Mouse (Mus musculus) thymus, postnatal 14 days (tissue): ENCODE data around the gene Fam83b.

Experiments used
- DNase-seq: peaks from one replicate; pipeline ENCODE4 v3.0.0; 2021

Gene Fam83b

GRCm38 (mm10) chr9:76566515-76567280 is at the start of gene Fam83b:
TSS of gene Fam83b (minus strand) at chr9:76567116.
- peak; percentile 43 for DNase-seq

DNA sequence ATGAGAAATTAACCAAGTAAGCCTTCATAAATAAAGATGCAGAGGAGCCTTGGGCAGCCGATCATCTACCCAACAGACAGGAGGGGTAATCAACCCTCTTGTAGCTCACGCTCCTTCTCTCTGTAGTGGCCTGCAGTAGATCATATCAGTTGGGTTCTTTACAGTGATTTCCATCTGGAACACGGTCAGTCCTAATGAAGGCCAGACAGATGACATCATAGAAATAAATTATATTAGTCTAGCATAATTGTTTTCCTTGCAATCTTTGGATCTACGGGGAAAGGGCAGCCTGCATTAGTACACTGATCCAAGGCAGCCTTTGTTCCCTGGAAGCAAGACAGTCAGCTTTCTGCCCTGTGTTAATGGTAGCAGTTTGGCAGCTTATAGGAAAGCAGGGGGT is 47.2 kb upstream of the Fam83b start:
- DNase-seq, result no peak

- no peak for DNase-seq
Observed at GRCm38 (mm10) chr9:76603744-76604143, 36.8 kb upstream of the Fam83b start.

DNA sequence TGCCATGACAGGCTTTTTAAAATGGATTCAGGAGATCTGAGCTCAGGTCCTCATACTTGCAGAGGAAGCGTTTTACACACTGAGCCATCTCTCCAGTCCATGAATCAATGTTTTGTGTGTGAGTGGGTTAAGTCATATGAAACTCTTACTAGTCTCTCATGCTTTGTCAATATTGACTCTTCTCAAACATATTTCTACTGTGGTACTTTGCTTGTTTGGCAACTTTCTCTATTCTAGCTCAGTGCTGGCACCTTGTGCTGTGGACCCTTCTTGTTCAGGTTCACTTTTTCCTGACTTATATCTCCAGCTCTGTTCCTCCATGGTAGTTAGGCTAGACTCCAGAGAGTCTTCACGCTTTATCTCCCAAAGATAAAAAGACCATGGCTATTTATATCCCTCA is 36.0 kb upstream of the Fam83b start:
- no peak for DNase-seq

- no peak for DNase-seq
Observed at GRCm38 (mm10) chr9:76597395-76597794, 30.5 kb upstream of the Fam83b start.

DNA sequence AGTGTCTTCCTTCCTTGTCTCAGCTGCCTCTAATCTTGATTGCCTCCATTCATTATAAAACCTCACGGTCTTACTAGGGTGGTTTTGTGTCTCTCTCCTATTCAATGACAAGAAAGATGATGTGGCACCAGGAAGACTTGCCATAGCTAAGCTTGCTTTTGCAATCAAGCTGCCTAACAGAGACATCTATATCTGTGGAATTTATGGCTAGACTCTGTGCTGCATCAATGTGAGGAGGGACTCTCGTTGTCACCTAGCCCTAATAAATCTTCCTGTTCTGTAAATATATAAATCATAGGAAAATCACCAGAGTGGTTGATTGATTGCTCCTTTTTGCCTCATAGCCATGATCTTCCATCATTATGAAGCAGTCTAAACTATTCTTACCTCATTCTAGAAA is 26.9 kb upstream of the Fam83b start:
- no peak for DNase-seq

DNA sequence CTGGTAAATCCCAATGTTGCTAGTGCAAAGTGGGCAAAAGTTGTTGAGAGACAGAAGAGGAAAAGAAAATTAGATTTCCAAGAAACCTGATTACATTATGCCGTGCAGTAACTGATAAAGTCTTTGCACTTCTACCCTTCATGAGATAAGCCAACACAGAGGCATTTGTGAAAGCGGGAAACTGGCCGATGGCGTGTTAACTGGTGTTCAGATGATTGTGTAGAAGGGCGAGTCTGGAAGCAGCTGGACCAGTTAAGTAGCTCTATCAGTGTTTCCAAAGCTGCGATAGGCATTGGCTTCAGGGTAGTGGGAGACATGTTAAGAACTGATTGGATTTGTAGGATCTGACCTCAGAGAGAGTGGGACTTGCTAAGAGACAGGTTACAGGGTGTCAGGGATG is 17.0 kb upstream of the Fam83b start:
- DNase-seq, result no peak

DNA sequence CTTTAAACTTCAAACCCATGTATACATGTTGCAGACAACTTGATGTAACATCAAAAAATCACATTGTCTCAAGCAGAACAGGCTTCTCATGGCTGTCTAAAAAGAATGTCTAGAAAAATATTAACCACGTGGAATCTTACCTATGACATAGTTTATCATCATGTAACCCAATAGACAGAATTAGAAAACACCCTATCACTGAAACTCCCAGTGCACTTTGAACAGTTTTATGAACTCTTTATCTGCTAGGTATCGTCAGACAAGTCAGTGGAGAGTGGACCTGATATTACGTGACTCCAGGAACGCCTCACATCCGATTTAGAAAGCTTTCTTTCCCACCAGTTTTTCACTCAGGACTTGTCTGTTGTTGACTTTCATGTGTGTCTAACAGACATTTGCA is 15.1 kb upstream of the Fam83b start:
- DNase-seq, result no peak

GRCm38 (mm10) chr9:76567281-76567655 is 352 bp upstream of the Fam83b start:
- DNase-seq, result no peak

- no peak for DNase-seq
Observed at GRCm38 (mm10) chr9:76565656-76566055, 1.3 kb downstream of the Fam83b start.

DNA sequence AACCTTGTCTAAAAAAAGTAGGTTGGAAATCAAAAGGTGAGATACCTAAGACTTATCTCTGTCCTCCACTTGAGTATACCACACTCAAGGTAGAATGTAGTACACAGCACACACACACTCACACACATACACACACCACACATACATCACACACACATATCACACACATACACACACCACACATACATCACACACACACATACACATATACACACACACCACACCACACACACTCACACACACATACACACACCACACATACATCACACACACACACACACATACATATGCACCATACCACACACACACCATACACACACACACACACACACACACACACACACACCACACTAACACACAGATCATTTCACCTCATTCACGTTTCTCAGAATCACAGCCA is 2.8 kb downstream of the Fam83b start:
- no peak for DNase-seq

GRCm38 (mm10) chr9:76562794-76563193 is 4.1 kb downstream of the Fam83b start:
- no peak for DNase-seq

- DNase-seq, result no peak
Observed at GRCm38 (mm10) chr9:76559240-76559639, 7.7 kb downstream of the Fam83b start.

GRCm38 (mm10) chr9:76553758-76554157 is 13.2 kb downstream of the Fam83b start:
- DNase-seq, result no peak

DNA sequence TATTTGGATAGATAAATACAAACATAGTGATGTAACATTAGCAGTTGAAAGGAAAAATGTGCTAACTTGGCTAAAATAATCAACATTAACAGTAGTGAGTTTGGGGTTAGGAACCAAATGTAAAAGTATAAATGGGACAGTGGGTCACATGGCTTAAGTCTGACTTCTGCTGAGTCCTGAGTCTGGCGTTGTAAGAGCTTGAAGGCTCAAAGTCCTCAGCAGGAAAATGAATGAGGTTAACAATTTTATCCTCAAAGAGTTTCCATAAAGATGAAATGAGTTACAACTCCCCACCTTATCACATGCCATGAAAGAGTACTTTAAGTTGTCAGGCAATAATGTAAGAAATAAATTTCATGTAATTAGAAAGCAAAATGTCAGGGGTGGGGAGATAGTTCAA is 13.8 kb downstream of the Fam83b start:
- DNase-seq, result no peak

DNA sequence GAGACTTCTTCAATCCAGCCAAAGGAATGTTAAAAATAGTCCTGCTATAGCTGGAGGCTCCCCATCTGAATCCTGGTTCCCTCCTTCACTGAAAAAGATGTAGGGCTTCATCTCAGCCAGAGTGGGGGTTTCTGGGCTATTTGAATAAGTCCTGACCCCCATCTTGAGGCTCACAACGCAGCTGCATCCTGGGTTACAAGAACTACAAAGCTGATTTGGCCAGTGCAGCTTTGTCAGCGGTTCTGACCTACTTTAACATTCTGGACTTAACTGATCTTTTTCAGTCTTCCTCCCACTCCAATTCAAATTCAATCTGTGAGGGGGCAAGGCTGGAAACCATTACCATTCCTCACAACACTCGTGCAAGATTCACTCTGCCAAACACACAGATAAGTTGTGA is 20.2 kb downstream of the Fam83b start:
- no peak for DNase-seq

- DNase-seq, result no peak
Observed at GRCm38 (mm10) chr9:76540684-76541083, 26.2 kb downstream of the Fam83b start.

DNA sequence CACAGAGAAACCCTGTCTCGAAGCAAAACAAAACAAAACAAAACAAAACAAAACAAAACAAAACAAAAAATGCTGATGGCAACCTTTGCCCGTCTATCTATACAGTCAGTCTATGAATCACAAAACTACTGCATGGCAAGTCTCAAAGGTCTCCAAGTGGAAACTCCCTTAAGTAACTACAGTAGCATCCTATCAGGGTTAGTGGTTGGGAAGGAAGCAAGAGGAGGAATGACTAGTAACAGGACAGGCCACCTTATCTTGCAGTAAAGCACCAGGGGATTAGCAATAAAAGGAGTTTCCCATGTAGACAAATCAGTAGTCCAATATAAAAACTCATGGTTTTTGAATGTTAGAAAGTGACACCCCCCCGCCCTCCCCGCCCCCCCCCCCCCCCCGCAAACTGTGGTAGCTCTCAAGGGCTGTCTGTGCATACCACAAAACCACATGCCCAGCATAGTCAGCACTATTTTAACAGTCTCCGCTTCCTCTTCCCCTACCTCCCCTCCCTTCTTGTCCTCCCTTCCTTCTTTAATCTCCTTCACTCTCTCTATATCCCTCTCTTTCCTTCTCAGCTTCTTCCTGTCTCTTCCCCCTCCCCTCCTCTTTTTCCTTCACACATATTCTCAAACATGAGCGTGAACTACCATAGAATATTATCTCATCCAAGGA is 26.8 kb downstream of the Fam83b start:
- no peak for DNase-seq

GRCm38 (mm10) chr9:76539271-76539670 is 27.6 kb downstream of the Fam83b start:
- no peak for DNase-seq

- DNase-seq, result no peak
Observed at GRCm38 (mm10) chr9:76536032-76536431, 30.9 kb downstream of the Fam83b start.

- DNase-seq, result no peak
Observed at GRCm38 (mm10) chr9:76532403-76532802, 34.5 kb downstream of the Fam83b start.

GRCm38 (mm10) chr9:76531368-76531767 is 35.5 kb downstream of the Fam83b start:
- no peak for DNase-seq

GRCm38 (mm10) chr9:76525592-76525991 is 41.3 kb downstream of the Fam83b start:
- no peak for DNase-seq

DNA sequence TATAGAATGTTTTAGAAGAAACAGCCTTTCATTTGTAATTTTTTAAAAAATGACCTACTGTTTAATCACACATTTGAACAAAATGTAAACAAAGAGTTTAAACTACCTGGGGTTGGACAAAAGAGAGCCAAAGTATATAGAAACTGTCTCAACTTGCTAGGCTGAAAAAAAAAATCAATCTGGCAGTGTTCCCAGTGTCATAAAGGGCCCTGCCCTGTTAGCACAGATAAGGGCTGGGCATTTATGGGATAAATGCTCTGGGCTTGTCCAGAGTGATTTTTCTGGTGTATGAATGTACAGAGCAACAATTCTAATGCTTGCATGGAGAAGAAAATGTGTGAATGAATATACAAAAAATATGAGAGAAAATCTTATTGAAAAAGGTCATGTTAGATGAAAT is 43.8 kb downstream of the Fam83b start:
- DNase-seq, result no peak

- DNase-seq, result no peak
Observed at GRCm38 (mm10) chr9:76521640-76522039, 45.3 kb downstream of the Fam83b start.
